Mouse (Mus musculus) limb, embryonic 14.5 days (tissue): ENCODE data around the gene Prkn. TPM values are rescaled to one million over a fixed set of nuclear protein-coding genes. Genes with fewer than 3 reads are reported as not detected.

ENCODE experiments used
- ATAC-seq: fragments of 200-750 bp; cut with Nextera tagmentation; 2 replicates; pipeline ENCODE4 v1.8.0; 2017; ENCODE audit warnings: low read depth, moderate number of reproducible peaks, moderate TSS enrichment; ENCODE audit not compliant: low FRiP score
- DNase-seq: peaks from one replicate; pipeline ENCODE4 v3.0.0-alpha.2; 2015; ENCODE audit warnings: low spot score
- H3K27ac ChIP-seq: fragments of 300-500 bp; sonication (generic); replicated peaks from 2 replicates; pipeline ENCODE4 v1.5.1; 2014; ENCODE audit warnings: low read depth, mild to moderate bottlenecking, low read length, moderate library complexity, mixed read lengths
- H3K27me3 ChIP-seq: fragments of 300-500 bp; sonication (generic); 2 replicates; pipeline ENCODE4 v1.6.1; 2014; ENCODE audit warnings: low read length, mixed read lengths; ENCODE audit not compliant: control insufficient read depth, insufficient read depth
- H3K36me3 ChIP-seq: fragments of 300-500 bp; sonication (generic); 2 replicates; pipeline ENCODE4 v1.6.1; 2014; ENCODE audit warnings: mild to moderate bottlenecking, low read length, moderate library complexity, mixed read lengths; ENCODE audit not compliant: control insufficient read depth, insufficient read depth
- H3K4me1 ChIP-seq: fragments of 300-500 bp; sonication (generic); 2 replicates; pipeline ENCODE4 v1.6.1; 2014; ENCODE audit warnings: antibody characterized with exemption, low read length, mixed read lengths; ENCODE audit not compliant: control insufficient read depth, insufficient read depth
- H3K4me2 ChIP-seq: fragments of 300-500 bp; sonication (generic); replicated peaks from 2 replicates; pipeline ENCODE4 v1.6.1; 2014; ENCODE audit warnings: low read depth, mild to moderate bottlenecking, low read length, moderate library complexity; ENCODE audit not compliant: severe bottlenecking
- H3K4me3 ChIP-seq: fragments of 300-500 bp; sonication (generic); replicated peaks from 2 replicates; pipeline ENCODE4 v1.5.1; 2014; ENCODE audit warnings: low read length
- H3K9ac ChIP-seq: fragments of 300-500 bp; sonication (generic); 2 replicates; pipeline ENCODE4 v1.6.1; 2014; ENCODE audit warnings: mild to moderate bottlenecking, low read depth, low read length, moderate library complexity; ENCODE audit not compliant: severe bottlenecking
- H3K9me3 ChIP-seq: fragments of 300-500 bp; sonication (generic); 2 replicates; pipeline ENCODE4 v1.6.1; 2016; ENCODE audit warnings: low read length; ENCODE audit not compliant: control insufficient read depth
- POLR2A ChIP-seq: fragments of 200-500 bp; IDR thresholded peaks from 2 replicates; pipeline ENCODE4 v1.8.0; 2012; ENCODE audit warnings: inconsistent platforms, mild to moderate bottlenecking, moderate library complexity, borderline replicate concordance; ENCODE audit not compliant: insufficient read depth, insufficient read length; ENCODE audit errors: extremely low read depth
- WGBS: fragments of 180-500 bp; shearing (Covaris S2); extraction: QIAGEN DNeasy Blood & Tissue Kit; methylation state at CpG from one replicate; pipeline ENCODE4 v1.1.7; 2014; 5-methylcytosine and 5-hydroxymethylcytosine counted together
- polyA plus RNA-seq, 2 experiments: library from polyadenylated mRNA; depleted of rRNA in 1 of 2; stranded (reverse) in 1 of 2; unstranded in 1 of 2; fragments of >200 nt; fragmentation: Nextera tagmentation in 1 of 2; extraction: Ambion mirVana in 1 of 2; gene quantifications; 2 replicates each; pipeline versions ENCODE4 v1.2.1 to v1.2.3; 2012 to 2014

The Prkn gene
- polyA plus RNA-seq, 2 experiments: 2.3 to 2.7 TPM

GRCm38 (mm10) chr17:11735158-11735877 is 895.1 kb downstream of the Prkn start:
- H3K4me1 ChIP-seq: no peaks in the 10 kb centered on the region
- no peaks in the 10 kb centered on the region for H3K9me3 ChIP-seq
- TF ChIP-seq POLR2A: no peak
- ATAC-seq (no peak), DNase-seq (no peak)
- H3K4me3 ChIP-seq: no peak overlapping the region
- H3K36me3 ChIP-seq: no peaks in the 10 kb centered on the region
- H3K9ac ChIP-seq: no peak overlapping the region
- 87% methylated on average over 12 of the region's 12 CpGs for WGBS
- no peak overlapping the region for H3K27ac ChIP-seq
- H3K4me2 ChIP-seq: no peak overlapping the region
- H3K27me3 ChIP-seq: no peaks in the 10 kb centered on the region

GRCm38 (mm10) chr17:11736531-11736930 is 896.3 kb downstream of the Prkn start:
- WGBS: 74% methylated on average over 3 of the region's 3 CpGs
- Histone ChIP-seq H3K4me2 (no peak overlapping the region), H3K9me3 (no peaks in the 10 kb centered on the region), H3K27me3 (no peaks in the 10 kb centered on the region), H3K27ac (no peak overlapping the region), H3K4me3 (no peak overlapping the region), H3K4me1 (no peaks in the 10 kb centered on the region), H3K9ac (no peak overlapping the region), H3K36me3 (no peaks in the 10 kb centered on the region)
- DNase-seq (no peak), ATAC-seq (no peak)
- TF ChIP-seq POLR2A: no peak

DNA sequence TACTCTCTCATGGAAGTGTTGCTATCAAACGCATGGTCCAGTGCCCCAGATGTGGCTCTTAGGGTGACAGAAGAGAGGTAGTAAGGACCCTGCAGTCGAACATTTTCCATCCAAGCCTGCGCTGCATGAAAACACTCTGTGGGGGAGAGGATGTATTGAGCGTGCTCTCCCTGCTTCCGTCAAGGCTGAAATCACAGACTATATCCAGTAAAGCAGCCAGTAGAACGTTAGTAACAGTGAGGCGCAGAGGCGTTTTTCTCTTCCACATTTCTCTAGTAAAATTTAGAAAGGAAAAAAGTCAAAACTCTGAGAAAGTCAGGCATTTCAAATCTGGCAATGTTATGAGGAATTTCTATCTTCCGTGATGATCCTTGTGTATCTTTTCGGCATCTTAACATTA is 897.7 kb downstream of the Prkn start:
- TF ChIP-seq POLR2A: no peak
- no peak for ATAC-seq
- 94% methylated on average over 10 of the region's 10 CpGs for WGBS

DNA sequence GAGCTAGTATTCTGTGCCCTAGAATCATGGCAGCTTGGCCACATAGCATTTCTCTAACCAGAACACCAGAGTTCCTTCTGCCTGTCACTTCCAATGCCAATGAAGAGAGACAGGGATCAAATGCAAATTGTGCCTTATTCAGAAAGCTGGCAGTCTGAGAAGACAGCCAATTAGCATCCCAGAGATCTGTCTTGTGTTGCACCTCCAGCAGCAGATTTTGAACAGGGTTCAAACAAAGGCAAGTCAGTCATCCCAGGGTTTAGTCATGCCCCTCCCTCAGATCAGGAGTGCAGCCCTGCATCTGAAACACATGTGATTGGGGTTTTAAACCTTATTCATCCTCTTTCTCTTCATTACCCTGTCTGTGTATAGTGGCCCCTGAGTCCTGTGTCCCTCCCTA is 900.5 kb downstream of the Prkn start:
- no peaks in the 10 kb centered on the region for H3K36me3 ChIP-seq
- H3K9me3 ChIP-seq: no peaks in the 10 kb centered on the region
- H3K27me3 ChIP-seq: no peaks in the 10 kb centered on the region
- ATAC-seq: no peak
- no peak overlapping the region for H3K27ac ChIP-seq
- H3K9ac ChIP-seq: no peak overlapping the region
- no peak overlapping the region for H3K4me2 ChIP-seq
- DNase-seq: no peak
- H3K4me3 ChIP-seq: no peak overlapping the region
- no peak for TF ChIP-seq POLR2A
- H3K4me1 ChIP-seq: no peaks in the 10 kb centered on the region

More for the DNA sequence above, 897.7 kb downstream of the Prkn start:
- Histone ChIP-seq H3K27ac (no peak overlapping the region), H3K4me3 (no peak overlapping the region), H3K27me3 (no peaks in the 10 kb centered on the region), H3K4me2 (no peak overlapping the region), H3K36me3 (no peaks in the 10 kb centered on the region), H3K9me3 (no peaks in the 10 kb centered on the region), H3K4me1 (no peaks in the 10 kb centered on the region), H3K9ac (no peak overlapping the region)
- no peak for DNase-seq

DNA sequence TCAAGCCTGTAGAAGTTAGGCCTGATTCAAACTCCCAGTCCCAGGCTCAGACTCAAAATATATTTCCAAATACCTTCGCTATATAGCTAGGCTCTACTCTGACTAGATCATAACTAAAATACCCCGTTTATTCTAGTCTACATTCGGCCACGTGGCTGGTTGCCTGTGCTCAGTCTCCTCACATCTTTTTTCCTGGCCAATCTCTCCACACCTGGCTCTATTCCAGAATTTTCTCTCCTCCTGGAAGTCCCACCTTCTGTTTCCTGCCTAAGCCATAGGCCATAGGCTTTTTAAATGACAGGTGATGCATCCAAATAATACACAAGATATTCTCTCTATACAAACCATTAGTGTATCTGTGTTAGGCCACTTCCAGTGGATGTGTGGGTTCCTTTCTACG is 901.0 kb downstream of the Prkn start:
- Histone ChIP-seq H3K4me2 (no peak overlapping the region), H3K9me3 (no peaks in the 10 kb centered on the region), H3K4me1 (no peaks in the 10 kb centered on the region), H3K9ac (no peak overlapping the region), H3K27me3 (no peaks in the 10 kb centered on the region), H3K27ac (no peak overlapping the region), H3K36me3 (no peaks in the 10 kb centered on the region), H3K4me3 (no peak overlapping the region)
- DNase-seq: no peak
- WGBS: 84% methylated on average over 5 of the region's 5 CpGs
- no peak for TF ChIP-seq POLR2A
- ATAC-seq: no peak
